Mouse (Mus musculus) ES-E14 (cell line): ENCODE data around the gene Gpbp1.

Source experiments
- CHD2 ChIP-seq: IDR thresholded peaks from 2 replicates; pipeline ENCODE4 v1.6.1; 2014; ENCODE audit warnings: mild to moderate bottlenecking, low read depth, low read length, inconsistent platforms
- MAFK ChIP-seq: IDR thresholded peaks from 2 replicates; pipeline ENCODE4 v1.6.1; 2014; ENCODE audit warnings: mild to moderate bottlenecking, low read depth, low read length, inconsistent platforms; ENCODE audit not compliant: insufficient read depth
- ZC3H11A ChIP-seq: IDR thresholded peaks from 2 replicates; pipeline ENCODE4 v1.6.1; 2012; ENCODE audit warnings: low read depth, mild to moderate bottlenecking, inconsistent platforms, low read length, borderline replicate concordance
- ZNF384 ChIP-seq: IDR thresholded peaks from 2 replicates; pipeline ENCODE4 v1.6.1; 2012; ENCODE audit warnings: low read depth, low read length, inconsistent platforms

DNA sequence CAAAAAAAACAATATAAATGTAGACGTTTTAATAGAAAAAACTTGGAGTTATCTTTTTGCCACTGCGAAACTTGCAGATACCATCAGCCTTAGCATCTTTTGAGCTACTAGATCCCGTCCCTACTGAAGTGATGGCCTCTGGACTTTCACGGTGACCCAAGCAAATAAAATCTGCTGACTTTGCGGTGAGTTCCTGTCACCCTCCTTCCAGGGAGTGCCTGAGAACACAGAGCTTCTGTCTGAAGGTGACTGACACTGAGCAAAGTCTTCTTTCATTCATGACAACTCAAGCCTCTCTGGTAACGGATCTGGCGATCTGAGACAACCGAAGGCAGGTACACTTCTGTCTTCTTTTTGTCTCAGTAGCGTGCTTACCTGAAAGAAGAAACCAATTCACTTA, 32.4 kb upstream of the Gpbp1 start:
- TF ChIP-seq ZC3H11A: no peak
- no peak for TF ChIP-seq ZNF384
- TF ChIP-seq MAFK: no peak
- no peak for TF ChIP-seq CHD2
